Mouse (Mus musculus) midbrain, postnatal 0 days (tissue): ENCODE measurements around the gene Atf5. TPM values are rescaled to one million over a fixed set of nuclear protein-coding genes. Genes with fewer than 3 reads are reported as not detected.
A peak's percentile ranks its signal among the peaks of the same experiment; 100 is the strongest.

ENCODE experiments used
- ATAC-seq: fragments of 200-750 bp; cut with Nextera tagmentation; 2 replicates; pipeline ENCODE4 v1.8.0; 2017; ENCODE audit warnings: moderate number of reproducible peaks, mild to moderate bottlenecking, moderate TSS enrichment, moderate library complexity; ENCODE audit not compliant: low FRiP score
- DNase-seq: peaks from one replicate; pipeline ENCODE4 v3.0.0-alpha.2; 2015; ENCODE audit warnings: low spot score
- H3K27ac ChIP-seq: fragments of 300-500 bp; sonication (generic); 2 replicates; pipeline ENCODE4 v1.5.1; 2014; ENCODE audit warnings: low read depth, mild to moderate bottlenecking, low read length, mixed read lengths
- H3K27me3 ChIP-seq: fragments of 300-500 bp; sonication (generic); 2 replicates; pipeline ENCODE4 v1.6.1; 2014; ENCODE audit warnings: low read length, control low read depth, mixed read lengths; ENCODE audit not compliant: insufficient read depth
- H3K36me3 ChIP-seq: fragments of 300-500 bp; sonication (generic); 2 replicates; pipeline ENCODE4 v1.6.1; 2014; ENCODE audit warnings: low read length, control low read depth, mixed read lengths; ENCODE audit not compliant: insufficient read depth
- H3K4me1 ChIP-seq: fragments of 300-500 bp; sonication (generic); 2 replicates; pipeline ENCODE4 v1.6.1; 2014; ENCODE audit warnings: mild to moderate bottlenecking, control low read depth, antibody characterized with exemption, low read length, mixed read lengths; ENCODE audit not compliant: insufficient read depth
- H3K4me2 ChIP-seq: fragments of 300-500 bp; sonication (generic); 2 replicates; pipeline ENCODE4 v1.6.1; 2014; ENCODE audit warnings: low read depth, mild to moderate bottlenecking, low read length, mixed read lengths; ENCODE audit not compliant: poor library complexity, severe bottlenecking
- H3K4me3 ChIP-seq: fragments of 300-500 bp; sonication (generic); 2 replicates; pipeline ENCODE4 v1.5.1; 2014; ENCODE audit warnings: low read depth, mild to moderate bottlenecking, low read length, moderate library complexity
- H3K9ac ChIP-seq: fragments of 300-500 bp; sonication (generic); replicated peaks from 2 replicates; pipeline ENCODE4 v1.6.1; 2014; ENCODE audit warnings: mild to moderate bottlenecking, low read length, moderate library complexity, mixed read lengths; ENCODE audit not compliant: poor library complexity, severe bottlenecking
- H3K9me3 ChIP-seq: fragments of 300-500 bp; sonication (generic); 2 replicates; pipeline ENCODE4 v1.6.1; 2016; ENCODE audit warnings: low read length, control low read depth
- CTCF ChIP-seq: IDR thresholded peaks from 2 replicates; pipeline ENCODE4 v1.5.1; 2016; ENCODE audit warnings: antibody characterized with exemption, mild to moderate bottlenecking
- WGBS: fragments of 180-500 bp; shearing (Covaris S2); extraction: QIAGEN DNeasy Blood & Tissue Kit; methylation state at CpG from one replicate; pipeline ENCODE4 v1.1.7; 2014; 5-methylcytosine and 5-hydroxymethylcytosine counted together
- polyA plus RNA-seq: library from polyadenylated mRNA; unstranded; fragments of >200 nt; fragmentation: Nextera tagmentation; extraction: Ambion mirVana; gene quantifications from 2 replicates; pipeline ENCODE4 v1.2.1, GENCODE M21; 2015
- total RNA-seq: library from RNA; depleted of rRNA; stranded (reverse); fragments of >200 nt; gene quantifications from 2 replicates; pipeline ENCODE4 v1.2.3, GENCODE M21; 2014

Gene Atf5
- total and polyA plus RNA-seq, 2 experiments from 2014 or later, result 3.7 to 4.8 TPM

- Histone ChIP-seq H3K4me2 (peak overlapping the region; percentile 62), H3K27me3 (no peaks in the 10 kb centered on the region), H3K36me3 (peaks cover 6% of the 10 kb centered on the region; the same call in 1 of the 2 replicates), H3K4me3 (peak overlapping the region; percentile 32), H3K9me3 (no peaks in the 10 kb centered on the region), H3K4me1 (peaks cover 12% of the 10 kb centered on the region; the same call in 1 of the 2 replicates), H3K9ac (peak overlapping the region; percentile 48), H3K27ac (peak overlapping the region; percentile 77)
- no peak for DNase-seq
- no peak for ATAC-seq
- no peak for TF ChIP-seq CTCF
- 35% methylated on average over 10 of the region's 10 CpGs for WGBS
Measured at GRCm38 (mm10) chr7:44855036-44855435, 38.6 kb upstream of the Atf5 start.

GRCm38 (mm10) chr7:44854356-44855031, 38.0 kb upstream of the Atf5 start:
- H3K4me2 ChIP-seq, result peak overlapping the region; percentile 62
- no peak for TF ChIP-seq CTCF
- WGBS, result 6% methylated on average over 45 of the region's 45 CpGs
- H3K36me3 ChIP-seq, result peaks cover 6% of the 10 kb centered on the region; the same call in 1 of the 2 replicates
- peaks cover 12% of the 10 kb centered on the region; the same call in 1 of the 2 replicates for H3K4me1 ChIP-seq
- peak overlapping the region; percentile 77 for H3K27ac ChIP-seq
- peak overlapping the region; percentile 32 for H3K4me3 ChIP-seq
- DNase-seq, result peak; percentile 78
- H3K27me3 ChIP-seq, result no peaks in the 10 kb centered on the region
- ATAC-seq, result no peak
- H3K9me3 ChIP-seq, result no peaks in the 10 kb centered on the region
- H3K9ac ChIP-seq, result peak overlapping the region; percentile 48

- Histone ChIP-seq H3K4me1 (peaks cover 12% of the 10 kb centered on the region; the same call in 1 of the 2 replicates), H3K9ac (peak overlapping the region; percentile 48; the same call in 1 of the 2 replicates), H3K27ac (peak overlapping the region; percentile 77), H3K27me3 (no peaks in the 10 kb centered on the region), H3K4me2 (peak overlapping the region; percentile 62), H3K9me3 (no peaks in the 10 kb centered on the region), H3K36me3 (peaks cover 6% of the 10 kb centered on the region; the same call in 1 of the 2 replicates), H3K4me3 (peak overlapping the region; percentile 32)
- DNase-seq (no peak), ATAC-seq (no peak)
- 28% methylated on average over 26 of the region's 26 CpGs for WGBS
- no peak for TF ChIP-seq CTCF
Measured at GRCm38 (mm10) chr7:44853596-44854355, 37.3 kb upstream of the Atf5 start.

GRCm38 (mm10) chr7:44853065-44853464, 36.6 kb upstream of the Atf5 start:
- no peak for ATAC-seq
- Histone ChIP-seq H3K36me3 (peaks cover 6% of the 10 kb centered on the region; the same call in 1 of the 2 replicates), H3K9me3 (no peaks in the 10 kb centered on the region), H3K4me2 (no peak overlapping the region), H3K27ac (no peak overlapping the region), H3K27me3 (no peaks in the 10 kb centered on the region), H3K4me3 (no peak overlapping the region), H3K4me1 (peaks cover 8% of the 10 kb centered on the region; the same call in 1 of the 2 replicates), H3K9ac (0 out of 2 replicates have a peak overlapping the region, but pooled peaks have one; percentile 33)
- no peak for DNase-seq
- TF ChIP-seq CTCF, result no peak
- 96% methylated on average over 2 of the region's 2 CpGs for whole genome bisulfite sequencing

GRCm38 (mm10) chr7:44852259-44853027, 36.0 kb upstream of the Atf5 start:
- Histone ChIP-seq H3K9me3 (no peaks in the 10 kb centered on the region), H3K27ac (no peak overlapping the region), H3K4me2 (no peak overlapping the region), H3K4me1 (peaks cover 10% of the 10 kb centered on the region; the same call in 1 of the 2 replicates), H3K4me3 (no peak overlapping the region), H3K9ac (no peak overlapping the region), H3K36me3 (peaks cover 6% of the 10 kb centered on the region; the same call in 1 of the 2 replicates), H3K27me3 (no peaks in the 10 kb centered on the region)
- no peak for ATAC-seq
- DNase-seq, result no peak
- no peak for TF ChIP-seq CTCF
- WGBS, result 92% methylated on average over 35 of the region's 36 CpGs
